Mouse (Mus musculus) small intestine, adult 2 months (tissue): ENCODE data around the gene Sema6b.

ENCODE experiments used
- CTCF ChIP-seq: fragments of 200-500 bp; IDR thresholded peaks from 2 replicates; pipeline ENCODE4 v1.5.1; 2012; ENCODE audit warnings: low read depth, mild to moderate bottlenecking, control low read depth, inconsistent platforms, low read length, moderate library complexity, mixed read lengths; ENCODE audit not compliant: insufficient replicate concordance, insufficient read length; ENCODE audit errors: extremely low read depth
- POLR2A ChIP-seq: fragments of 200-500 bp; IDR thresholded peaks from 2 replicates; pipeline ENCODE4 v1.6.1; 2012; ENCODE audit warnings: low read depth, mild to moderate bottlenecking, control low read depth, inconsistent platforms, low read length, moderate library complexity

DNA sequence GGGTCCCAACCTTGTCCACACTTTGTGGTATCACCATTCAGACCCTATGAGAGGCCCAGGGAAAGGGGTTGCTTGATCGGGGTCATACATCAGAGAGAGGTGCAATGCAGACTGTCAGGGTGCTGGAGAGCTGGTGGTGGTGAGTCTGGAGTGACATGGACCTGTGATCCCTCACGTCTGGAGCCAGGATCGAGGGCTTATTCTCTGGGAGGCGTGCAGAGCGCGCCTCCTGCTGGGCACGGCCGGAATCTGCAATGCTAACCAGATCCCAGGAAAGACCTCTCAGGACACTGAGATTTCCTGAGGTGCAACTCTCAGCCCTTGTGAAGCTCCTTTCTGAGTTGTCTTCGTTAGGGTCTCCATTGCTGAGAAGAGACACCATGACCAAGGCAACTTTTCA lies 19.6 kb upstream of the Sema6b start:
- TF ChIP-seq POLR2A (no peak), CTCF (peak; percentile 95)
